Mouse (Mus musculus): ENCODE data around the gene Ehmt2. TPM values are rescaled to one million over a fixed set of nuclear protein-coding genes. Genes with fewer than 3 reads are reported as not detected.
A peak's percentile ranks its signal among the peaks of the same experiment; 100 is the strongest.

The Ehmt2 gene
- polyA plus RNA-seq, 1 experiment from 2014 or later: 62.5 TPM

- no peaks in the 10 kb centered on the region for H3K9me3 ChIP-seq (replicated peaks; ENCODE audit: control insufficient read depth, low read length)
- ATAC-seq: no peak
- H3K9ac ChIP-seq (ENCODE audit: low read length): no peak overlapping the region
- no peak overlapping the region for H3K27ac ChIP-seq (ENCODE audit: low read depth, low read length)
- no peak for DNase-seq (ENCODE audit: low spot score)
- 85% methylated on average over 6 of the region's 6 CpGs for WGBS
- H3K27me3 ChIP-seq (replicated peaks; ENCODE audit: control insufficient read depth, insufficient read depth, low read length): 0 out of 2 replicates have a peak, but pooled peaks cover 3% of the 10 kb centered on the region
- no peak overlapping the region for H3K4me2 ChIP-seq (ENCODE audit: low read length)
- H3K4me3 ChIP-seq (ENCODE audit: low read depth, low read length): no peak overlapping the region
- H3K4me1 ChIP-seq (ENCODE audit: control insufficient read depth, insufficient read depth, low read length): no peaks in the 10 kb centered on the region
- no peaks in the 10 kb centered on the region for H3K36me3 ChIP-seq (ENCODE audit: control insufficient read depth, insufficient read depth, low read length)
Observed at GRCm38 (mm10) chr17:34884704-34885103, 13.6 kb upstream of the Ehmt2 start.

GRCm38 (mm10) chr17:34885615-34886014 lies 12.7 kb upstream of the Ehmt2 start:
- H3K4me1 ChIP-seq (ENCODE audit: control insufficient read depth, insufficient read depth, low read length): no peaks in the 10 kb centered on the region
- 0 out of 2 replicates have a peak, but pooled peaks cover 3% of the 10 kb centered on the region for H3K27me3 ChIP-seq (replicated peaks; ENCODE audit: control insufficient read depth, insufficient read depth, low read length)
- no peak overlapping the region for H3K4me2 ChIP-seq (ENCODE audit: low read length)
- H3K4me3 ChIP-seq (ENCODE audit: low read depth, low read length): no peak overlapping the region
- H3K27ac ChIP-seq (ENCODE audit: low read depth, low read length): no peak overlapping the region
- no peaks in the 10 kb centered on the region for H3K36me3 ChIP-seq (ENCODE audit: control insufficient read depth, insufficient read depth, low read length)
- H3K9me3 ChIP-seq (replicated peaks; ENCODE audit: control insufficient read depth, low read length): no peaks in the 10 kb centered on the region
- DNase-seq (ENCODE audit: low spot score) (no peak), ATAC-seq (no peak)
- 88% methylated on average over 3 of the region's 3 CpGs for WGBS
- no peak overlapping the region for H3K9ac ChIP-seq (ENCODE audit: low read length)

- H3K4me2 ChIP-seq (ENCODE audit: low read length): no peak overlapping the region
- no peak overlapping the region for H3K27ac ChIP-seq (ENCODE audit: low read depth, low read length)
- DNase-seq (ENCODE audit: low spot score): no peak
- no peaks in the 10 kb centered on the region for H3K9me3 ChIP-seq (replicated peaks; ENCODE audit: control insufficient read depth, low read length)
- H3K36me3 ChIP-seq (ENCODE audit: control insufficient read depth, insufficient read depth, low read length): no peaks in the 10 kb centered on the region
- H3K4me3 ChIP-seq (ENCODE audit: low read depth, low read length): no peak overlapping the region
- no peak overlapping the region for H3K9ac ChIP-seq (ENCODE audit: low read length)
- ATAC-seq: no peak
- no peaks in the 10 kb centered on the region for H3K4me1 ChIP-seq (ENCODE audit: control insufficient read depth, insufficient read depth, low read length)
- WGBS: 86% methylated on average over 5 of the region's 5 CpGs
- no peaks in the 10 kb centered on the region for H3K27me3 ChIP-seq (replicated peaks; ENCODE audit: control insufficient read depth, insufficient read depth, low read length)
Observed at GRCm38 (mm10) chr17:34887942-34888341, 10.3 kb upstream of the Ehmt2 start.

- ATAC-seq (no peak), DNase-seq (ENCODE audit: low spot score) (no peak)
- no peaks in the 10 kb centered on the region for H3K27me3 ChIP-seq (replicated peaks; ENCODE audit: control insufficient read depth, insufficient read depth, low read length)
- no peak overlapping the region for H3K9ac ChIP-seq (ENCODE audit: low read length)
- H3K4me2 ChIP-seq (ENCODE audit: low read length): no peak overlapping the region
- no peak overlapping the region for H3K4me3 ChIP-seq (ENCODE audit: low read depth, low read length)
- H3K27ac ChIP-seq (ENCODE audit: low read depth, low read length): no peak overlapping the region
- H3K4me1 ChIP-seq (ENCODE audit: control insufficient read depth, insufficient read depth, low read length): peaks cover 4% of the 10 kb centered on the region; the same call in 1 of the 2 replicates
- no peaks in the 10 kb centered on the region for H3K36me3 ChIP-seq (ENCODE audit: control insufficient read depth, insufficient read depth, low read length)
- 84% methylated on average over 12 of the region's 12 CpGs for WGBS
- H3K9me3 ChIP-seq (replicated peaks; ENCODE audit: control insufficient read depth, low read length): no peaks in the 10 kb centered on the region
Observed at GRCm38 (mm10) chr17:34890074-34890743, 8.1 kb upstream of the Ehmt2 start.

- Histone ChIP-seq H3K4me1 (ENCODE audit: control insufficient read depth, insufficient read depth, low read length) (peaks cover 14% of the 10 kb centered on the region), H3K27me3 (replicated peaks; ENCODE audit: control insufficient read depth, insufficient read depth, low read length) (no peaks in the 10 kb centered on the region), H3K27ac (ENCODE audit: low read depth, low read length) (no peak overlapping the region), H3K9ac (ENCODE audit: low read length) (no peak overlapping the region), H3K4me2 (ENCODE audit: low read length) (no peak overlapping the region), H3K36me3 (ENCODE audit: control insufficient read depth, insufficient read depth, low read length) (peaks cover 7% of the 10 kb centered on the region), H3K4me3 (ENCODE audit: low read depth, low read length) (no peak overlapping the region), H3K9me3 (replicated peaks; ENCODE audit: control insufficient read depth, low read length) (no peaks in the 10 kb centered on the region)
- ATAC-seq (no peak), DNase-seq (ENCODE audit: low spot score) (no peak)
- 96% methylated on average over 2 of the region's 2 CpGs for WGBS
Observed at GRCm38 (mm10) chr17:34891377-34891776, 6.9 kb upstream of the Ehmt2 start.

- Histone ChIP-seq H3K4me3 (ENCODE audit: low read depth, low read length) (peak overlapping the region; percentile 84), H3K36me3 (ENCODE audit: control insufficient read depth, insufficient read depth, low read length) (peaks cover 9% of the 10 kb centered on the region), H3K9me3 (replicated peaks; ENCODE audit: control insufficient read depth, low read length) (no peaks in the 10 kb centered on the region), H3K27me3 (replicated peaks; ENCODE audit: control insufficient read depth, insufficient read depth, low read length) (no peaks in the 10 kb centered on the region), H3K4me2 (ENCODE audit: low read length) (peak overlapping the region; percentile 83), H3K27ac (ENCODE audit: low read depth, low read length) (peak overlapping the region; percentile 93), H3K4me1 (ENCODE audit: control insufficient read depth, insufficient read depth, low read length) (peaks cover 23% of the 10 kb centered on the region), H3K9ac (ENCODE audit: low read length) (peak overlapping the region; percentile 44)
- ATAC-seq (no peak), DNase-seq (ENCODE audit: low spot score) (no peak)
- 67% methylated on average over 12 of the region's 12 CpGs for WGBS
Observed at GRCm38 (mm10) chr17:34893072-34893824, 5.0 kb upstream of the Ehmt2 start.

GRCm38 (mm10) chr17:34894074-34894597 lies 4.1 kb upstream of the Ehmt2 start:
- under 1% methylated on average over 40 of the region's 51 CpGs for WGBS
- Histone ChIP-seq H3K27me3 (replicated peaks; ENCODE audit: control insufficient read depth, insufficient read depth, low read length) (no peaks in the 10 kb centered on the region), H3K27ac (ENCODE audit: low read depth, low read length) (peak overlapping the region; percentile 93), H3K9me3 (replicated peaks; ENCODE audit: control insufficient read depth, low read length) (no peaks in the 10 kb centered on the region), H3K36me3 (ENCODE audit: control insufficient read depth, insufficient read depth, low read length) (peaks cover 9% of the 10 kb centered on the region), H3K4me1 (ENCODE audit: control insufficient read depth, insufficient read depth, low read length) (peaks cover 23% of the 10 kb centered on the region), H3K9ac (ENCODE audit: low read length) (peak overlapping the region; percentile 95), H3K4me3 (ENCODE audit: low read depth, low read length) (peak overlapping the region; percentile 84), H3K4me2 (ENCODE audit: low read length) (peak overlapping the region; percentile 83)
- ATAC-seq (peak; percentile 87), DNase-seq (ENCODE audit: low spot score) (peak; percentile 98)

GRCm38 (mm10) chr17:34894801-34895530 lies 3.3 kb upstream of the Ehmt2 start:
- ATAC-seq (peak; percentile 31), DNase-seq (ENCODE audit: low spot score) (peak; percentile 48)
- Histone ChIP-seq H3K9ac (ENCODE audit: low read length) (peak overlapping the region; percentile 95), H3K9me3 (replicated peaks; ENCODE audit: control insufficient read depth, low read length) (no peaks in the 10 kb centered on the region), H3K4me2 (ENCODE audit: low read length) (peak overlapping the region; percentile 83), H3K4me1 (ENCODE audit: control insufficient read depth, insufficient read depth, low read length) (peaks cover 23% of the 10 kb centered on the region), H3K27me3 (replicated peaks; ENCODE audit: control insufficient read depth, insufficient read depth, low read length) (no peaks in the 10 kb centered on the region), H3K4me3 (ENCODE audit: low read depth, low read length) (peak overlapping the region; percentile 84), H3K27ac (ENCODE audit: low read depth, low read length) (peak overlapping the region; percentile 93), H3K36me3 (ENCODE audit: control insufficient read depth, insufficient read depth, low read length) (peaks cover 9% of the 10 kb centered on the region)
- 6% methylated on average over 44 of the region's 51 CpGs for WGBS
